Mouse (Mus musculus) kidney, embryonic 14.5 days (tissue): Measurements from ENCODE around the gene Ptpn5. TPM values are rescaled to one million over a fixed set of nuclear protein-coding genes. Genes with fewer than 3 reads are reported as not detected.

Source experiments
- ATAC-seq: fragments of 200-750 bp; cut with Nextera tagmentation; 2 replicates; pipeline ENCODE4 v1.8.0; 2017; ENCODE audit warnings: moderate number of reproducible peaks, mild to moderate bottlenecking, moderate TSS enrichment, moderate library complexity; ENCODE audit not compliant: low FRiP score, low TSS enrichment
- H3K27ac ChIP-seq: fragments of 300-500 bp; sonication (generic); 2 replicates; pipeline ENCODE4 v1.5.1; 2014; ENCODE audit warnings: low read depth, mild to moderate bottlenecking, low read length, moderate library complexity, mixed read lengths
- H3K27me3 ChIP-seq: fragments of 300-500 bp; sonication (generic); 2 replicates; pipeline ENCODE4 v1.6.1; 2014; ENCODE audit warnings: mild to moderate bottlenecking, low read length; ENCODE audit not compliant: control insufficient read depth, insufficient read depth
- H3K36me3 ChIP-seq: fragments of 300-500 bp; sonication (generic); 2 replicates; pipeline ENCODE4 v1.6.1; 2014; ENCODE audit warnings: low read length, mixed read lengths; ENCODE audit not compliant: control insufficient read depth, insufficient read depth
- H3K4me1 ChIP-seq: fragments of 300-500 bp; sonication (generic); 2 replicates; pipeline ENCODE4 v1.6.1; 2014; ENCODE audit warnings: low read length, mixed read lengths; ENCODE audit not compliant: control insufficient read depth, insufficient read depth
- H3K4me2 ChIP-seq: fragments of 300-500 bp; sonication (generic); replicated peaks from 2 replicates; pipeline ENCODE4 v1.6.1; 2014; ENCODE audit warnings: low read depth, mild to moderate bottlenecking, low read length
- H3K4me3 ChIP-seq: fragments of 300-500 bp; sonication (generic); 2 replicates; pipeline ENCODE4 v1.5.1; 2014; ENCODE audit warnings: mild to moderate bottlenecking, low read length
- H3K9ac ChIP-seq: fragments of 300-500 bp; sonication (generic); 2 replicates; pipeline ENCODE4 v1.6.1; 2014; ENCODE audit warnings: low read depth, mild to moderate bottlenecking, low read length, moderate library complexity
- H3K9me3 ChIP-seq: fragments of 300-500 bp; sonication (generic); 2 replicates; pipeline ENCODE4 v1.6.1; 2016; ENCODE audit warnings: low read length; ENCODE audit not compliant: control insufficient read depth
- WGBS: fragments of 180-500 bp; shearing (Covaris S2); extraction: QIAGEN DNeasy Blood & Tissue Kit; methylation state at CpG from one replicate; pipeline ENCODE4 v1.1.7; 2014; 5-methylcytosine and 5-hydroxymethylcytosine counted together
- polyA plus RNA-seq: library from polyadenylated mRNA; unstranded; fragments of >200 nt; fragmentation: Nextera tagmentation; extraction: Ambion mirVana; gene quantifications from 2 replicates; pipeline ENCODE4 v1.2.1, GENCODE M21; 2014

Gene Ptpn5
- polyA plus RNA-seq, 1 experiment from 2014 or later = 0.57 TPM

- Histone ChIP-seq H3K9ac (no peak overlapping the region), H3K27me3 (no peaks in the 10 kb centered on the region), H3K4me3 (no peak overlapping the region), H3K9me3 (no peaks in the 10 kb centered on the region), H3K27ac (no peak overlapping the region), H3K4me1 (no peaks in the 10 kb centered on the region), H3K36me3 (no peaks in the 10 kb centered on the region), H3K4me2 (no peak overlapping the region)
- no peak for ATAC-seq
- 85% methylated on average over 7 of the region's 7 CpGs for WGBS
These were observed 14.8 kb upstream of the Ptpn5 start for GRCm38 (mm10) chr7:47148298-47148697.

- H3K9ac ChIP-seq = no peak overlapping the region
- no peaks in the 10 kb centered on the region for H3K4me1 ChIP-seq
- H3K27ac ChIP-seq = no peak overlapping the region
- ATAC-seq = no peak
- H3K36me3 ChIP-seq = no peaks in the 10 kb centered on the region
- no peaks in the 10 kb centered on the region for H3K27me3 ChIP-seq
- H3K4me3 ChIP-seq = no peak overlapping the region
- 61% methylated on average over 12 of the region's 12 CpGs for WGBS
- no peaks in the 10 kb centered on the region for H3K9me3 ChIP-seq
- no peak overlapping the region for H3K4me2 ChIP-seq
These were observed 12.7 kb upstream of the Ptpn5 start for GRCm38 (mm10) chr7:47146034-47146812.

- no peak overlapping the region for H3K4me3 ChIP-seq
- H3K27me3 ChIP-seq = no peaks in the 10 kb centered on the region
- no peaks in the 10 kb centered on the region for H3K36me3 ChIP-seq
- H3K4me1 ChIP-seq = no peaks in the 10 kb centered on the region
- no peak for ATAC-seq
- H3K27ac ChIP-seq = no peak overlapping the region
- 48% methylated on average over 6 of the region's 6 CpGs for WGBS
- H3K9me3 ChIP-seq = no peaks in the 10 kb centered on the region
- no peak overlapping the region for H3K9ac ChIP-seq
- no peak overlapping the region for H3K4me2 ChIP-seq
These were observed 10.8 kb upstream of the Ptpn5 start for GRCm38 (mm10) chr7:47144299-47144698.

- Histone ChIP-seq H3K36me3 (no peaks in the 10 kb centered on the region), H3K9ac (no peak overlapping the region), H3K4me1 (no peaks in the 10 kb centered on the region), H3K27ac (no peak overlapping the region), H3K4me2 (no peak overlapping the region), H3K4me3 (no peak overlapping the region), H3K27me3 (0 out of 2 replicates have a peak, but pooled peaks cover 3% of the 10 kb centered on the region), H3K9me3 (no peaks in the 10 kb centered on the region)
- WGBS = 80% methylated on average over 8 of the region's 8 CpGs
- ATAC-seq = no peak
These were observed 6.4 kb upstream of the Ptpn5 start for GRCm38 (mm10) chr7:47139823-47140325.

- Histone ChIP-seq H3K4me2 (no peak overlapping the region), H3K4me3 (no peak overlapping the region), H3K9ac (no peak overlapping the region), H3K9me3 (no peaks in the 10 kb centered on the region), H3K27me3 (peaks cover 42% of the 10 kb centered on the region), H3K27ac (no peak overlapping the region), H3K4me1 (no peaks in the 10 kb centered on the region), H3K36me3 (no peaks in the 10 kb centered on the region)
- 46% methylated on average over 5 of the region's 5 CpGs for WGBS
- ATAC-seq = no peak
These were observed 1.1 kb upstream of the Ptpn5 start for GRCm38 (mm10) chr7:47134570-47134969.

DNA sequence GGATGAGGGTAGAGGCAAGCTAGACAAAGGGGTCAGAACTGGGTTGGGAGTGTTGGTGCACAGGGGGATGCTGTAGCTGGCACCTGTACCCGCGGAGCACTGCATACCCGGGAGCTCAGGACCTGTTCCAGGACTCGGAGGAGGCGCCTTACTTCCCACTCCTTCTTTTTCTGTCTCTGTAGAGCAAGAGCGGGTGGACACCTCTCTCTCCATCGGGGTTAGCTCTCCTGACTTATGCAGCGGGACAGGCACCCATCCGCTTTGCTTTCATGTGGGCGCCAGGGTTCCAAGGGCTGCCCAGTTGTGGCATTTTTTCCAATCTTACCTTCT, 588 bp downstream of the Ptpn5 start:
- H3K27ac ChIP-seq = no peak overlapping the region
- H3K36me3 ChIP-seq = no peaks in the 10 kb centered on the region
- H3K9me3 ChIP-seq = no peaks in the 10 kb centered on the region
- H3K4me1 ChIP-seq = no peaks in the 10 kb centered on the region
- WGBS = 0% methylated on average over 10 of the region's 10 CpGs
- H3K4me3 ChIP-seq = peak overlapping the region; percentile 69
- H3K9ac ChIP-seq = peak overlapping the region; percentile 61; the same call in 1 of the 2 replicates
- no peak for ATAC-seq
- H3K27me3 ChIP-seq = peaks cover 42% of the 10 kb centered on the region
- H3K4me2 ChIP-seq = peak overlapping the region; percentile 99

DNA sequence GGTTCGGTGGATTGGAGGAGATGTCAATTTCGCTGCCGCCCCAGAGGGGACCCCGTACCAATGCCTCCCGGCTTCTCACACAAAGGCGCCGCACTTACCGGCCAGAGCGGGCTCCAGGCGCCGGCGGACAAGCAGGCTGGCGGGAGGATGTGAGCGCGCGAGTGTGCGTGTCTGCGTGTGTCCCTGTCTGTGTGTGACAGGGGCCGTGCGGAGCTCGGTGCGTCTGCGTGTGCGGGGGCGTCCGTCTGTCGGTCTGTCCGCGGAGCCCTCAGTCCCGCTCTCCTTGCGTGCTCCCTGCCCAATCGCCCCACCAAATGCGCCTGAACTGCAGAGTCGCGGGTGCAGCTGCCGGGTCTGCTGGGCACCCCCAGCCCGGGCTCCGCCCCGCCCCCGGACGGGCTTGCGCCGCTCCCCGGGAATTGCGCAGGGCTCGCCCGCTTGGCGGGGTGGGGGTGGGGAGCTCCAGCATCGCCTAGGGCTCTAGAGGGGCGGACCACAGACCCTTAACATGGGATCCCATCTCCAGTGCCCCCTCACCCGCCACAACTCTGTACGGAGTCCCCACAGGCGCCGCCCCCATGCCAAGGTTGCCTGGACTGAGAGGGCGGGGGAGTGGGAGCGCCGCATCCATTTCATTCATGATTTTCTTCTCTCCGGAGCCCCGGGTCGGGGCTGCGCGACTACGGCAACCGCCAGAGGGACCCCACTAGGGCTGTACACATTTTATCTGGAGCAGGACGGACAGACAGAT, 1.1 kb downstream of the Ptpn5 start:
- H3K27me3 ChIP-seq = peaks cover 42% of the 10 kb centered on the region
- no peaks in the 10 kb centered on the region for H3K36me3 ChIP-seq
- no peaks in the 10 kb centered on the region for H3K4me1 ChIP-seq
- peak overlapping the region; percentile 99 for H3K4me2 ChIP-seq
- H3K9ac ChIP-seq = peak overlapping the region; percentile 61
- peak; percentile 78 for ATAC-seq
- H3K4me3 ChIP-seq = peak overlapping the region; percentile 69
- no peaks in the 10 kb centered on the region for H3K9me3 ChIP-seq
- H3K27ac ChIP-seq = no peak overlapping the region
- WGBS = under 1% methylated on average over 65 of the region's 65 CpGs

DNA sequence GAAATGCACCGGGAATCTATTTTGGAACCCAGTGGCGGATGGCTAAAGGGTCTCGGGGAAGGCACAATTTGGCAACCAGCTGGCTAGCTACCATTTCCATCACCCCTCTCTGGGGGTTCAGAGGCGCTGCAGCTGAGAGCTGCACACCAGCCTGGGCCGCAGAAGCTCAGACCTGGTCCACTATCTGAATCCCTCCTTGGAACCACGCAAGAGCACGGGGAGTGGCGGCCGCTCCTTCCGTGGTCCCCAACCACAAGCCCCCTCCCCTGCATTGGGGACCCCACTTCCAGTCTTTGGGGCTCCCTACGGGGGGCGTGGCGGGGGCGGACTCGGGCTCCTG, 1.7 kb downstream of the Ptpn5 start:
- ATAC-seq = peak; percentile 33

GRCm38 (mm10) chr7:47131258-47131657, 2.2 kb downstream of the Ptpn5 start:
- WGBS = 41% methylated on average over 8 of the region's 8 CpGs
- H3K9me3 ChIP-seq = no peaks in the 10 kb centered on the region
- no peaks in the 10 kb centered on the region for H3K36me3 ChIP-seq
- no peak overlapping the region for H3K9ac ChIP-seq
- no peak overlapping the region for H3K4me2 ChIP-seq
- peaks cover 42% of the 10 kb centered on the region for H3K27me3 ChIP-seq
- no peak overlapping the region for H3K27ac ChIP-seq
- no peak for ATAC-seq
- H3K4me3 ChIP-seq = no peak overlapping the region
- H3K4me1 ChIP-seq = no peaks in the 10 kb centered on the region

More for the DNA sequence above, 1.7 kb downstream of the Ptpn5 start:
- no peaks in the 10 kb centered on the region for H3K36me3 ChIP-seq
- H3K9ac ChIP-seq = peak overlapping the region; percentile 61; the same call in 1 of the 2 replicates
- H3K4me2 ChIP-seq = peak overlapping the region; percentile 99
- WGBS = 1% methylated on average over 15 of the region's 15 CpGs
- no peaks in the 10 kb centered on the region for H3K4me1 ChIP-seq
- H3K4me3 ChIP-seq = peak overlapping the region; percentile 69
- peaks cover 42% of the 10 kb centered on the region for H3K27me3 ChIP-seq
- no peaks in the 10 kb centered on the region for H3K9me3 ChIP-seq
- H3K27ac ChIP-seq = no peak overlapping the region
